Mouse (Mus musculus): Measurements from ENCODE around the gene Prl7a2.

The Prl7a2 gene

GRCm38 (mm10) chr13:27667936-27668335 lies at the start of gene Prl7a2:
Gene Prl7a2, minus strand, starts transcription at chr13:27668036.
- DNase-seq = no peak

GRCm38 (mm10) chr13:27716636-27717035 lies 48.8 kb upstream of the Prl7a2 start, which contains the start of gene Prl7d1:
Gene Prl7d1, minus strand, starts transcription at chr13:27716736.
- DNase-seq = no peak

DNA sequence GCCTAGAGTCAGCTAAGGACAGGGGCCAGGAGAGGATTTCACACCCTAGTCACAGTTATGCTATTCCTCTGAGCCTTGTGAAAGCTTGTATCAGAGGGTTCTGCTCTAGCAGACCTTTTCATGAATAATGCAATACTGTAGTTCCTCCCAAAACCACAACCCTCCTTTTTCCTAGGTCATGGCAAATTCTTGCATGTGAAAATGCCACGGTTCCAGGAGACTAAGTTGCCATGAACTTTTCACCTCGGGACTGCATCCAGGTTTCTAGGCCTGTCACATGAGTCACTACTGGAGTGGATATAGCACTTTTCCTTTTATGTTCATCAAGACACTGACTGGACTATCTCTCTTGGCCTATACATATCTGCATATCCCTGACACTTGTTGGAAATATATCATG lies 38.7 kb upstream of the Prl7a2 start:
- no peak for DNase-seq

DNA sequence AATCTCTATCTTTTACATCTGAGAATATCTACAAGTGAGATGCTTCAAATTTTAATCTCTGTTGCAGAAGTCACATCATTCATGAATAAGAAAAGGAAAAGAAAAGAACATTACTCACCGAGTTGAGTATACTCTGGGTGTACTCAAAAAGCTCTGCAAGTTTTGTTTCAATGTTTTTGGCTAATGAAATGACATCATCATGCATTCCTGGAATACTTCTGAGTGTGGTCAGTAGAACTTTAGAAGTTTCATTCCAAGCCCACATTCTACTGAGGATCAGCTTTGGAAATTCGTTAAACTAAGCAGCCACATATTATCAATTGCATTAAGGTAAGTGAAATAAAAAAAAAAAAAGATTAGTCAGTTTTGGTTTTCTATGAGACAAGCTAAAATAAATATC lies 7.1 kb downstream of the Prl7a2 start:
- DNase-seq = no peak

- no peak for DNase-seq
Observed at GRCm38 (mm10) chr13:27642393-27642792, 25.4 kb downstream of the Prl7a2 start, which contains the start of gene Prl7a1. Gene Prl7a1, minus strand, starts transcription at chr13:27642493.

DNA sequence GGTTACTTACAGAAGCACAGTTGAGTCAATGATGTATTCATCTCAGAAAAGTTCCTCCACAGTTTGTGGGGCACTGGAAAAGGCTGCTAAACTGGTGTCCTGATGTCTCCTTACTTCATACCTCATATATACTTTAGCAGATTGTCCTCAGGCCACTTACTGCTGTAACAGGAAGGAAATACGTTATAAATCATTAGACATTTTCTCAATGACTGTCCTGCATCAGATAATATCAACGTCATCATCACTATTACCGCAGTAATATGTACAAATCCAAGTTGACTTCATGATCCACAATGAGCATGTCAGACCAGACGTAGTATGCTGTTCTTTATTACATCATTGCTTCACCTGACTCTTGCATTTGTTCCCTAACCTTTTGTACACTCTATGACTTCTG lies 57.4 kb downstream of the Prl7a2 start, which contains the start of gene Prl7b1:
Prl7b1 (minus strand) TSS at position 101 of the 400 bp plus-strand sequence.
- no peak for DNase-seq

All from liver (tissue).